Mouse (Mus musculus) 416B (cell line): ENCODE measurements around the gene Efna4.

Source experiments
- DNase-seq: peaks from one replicate; pipeline ENCODE4 v3.0.0; 2011; ENCODE audit warnings: low read depth

Gene Efna4

DNA sequence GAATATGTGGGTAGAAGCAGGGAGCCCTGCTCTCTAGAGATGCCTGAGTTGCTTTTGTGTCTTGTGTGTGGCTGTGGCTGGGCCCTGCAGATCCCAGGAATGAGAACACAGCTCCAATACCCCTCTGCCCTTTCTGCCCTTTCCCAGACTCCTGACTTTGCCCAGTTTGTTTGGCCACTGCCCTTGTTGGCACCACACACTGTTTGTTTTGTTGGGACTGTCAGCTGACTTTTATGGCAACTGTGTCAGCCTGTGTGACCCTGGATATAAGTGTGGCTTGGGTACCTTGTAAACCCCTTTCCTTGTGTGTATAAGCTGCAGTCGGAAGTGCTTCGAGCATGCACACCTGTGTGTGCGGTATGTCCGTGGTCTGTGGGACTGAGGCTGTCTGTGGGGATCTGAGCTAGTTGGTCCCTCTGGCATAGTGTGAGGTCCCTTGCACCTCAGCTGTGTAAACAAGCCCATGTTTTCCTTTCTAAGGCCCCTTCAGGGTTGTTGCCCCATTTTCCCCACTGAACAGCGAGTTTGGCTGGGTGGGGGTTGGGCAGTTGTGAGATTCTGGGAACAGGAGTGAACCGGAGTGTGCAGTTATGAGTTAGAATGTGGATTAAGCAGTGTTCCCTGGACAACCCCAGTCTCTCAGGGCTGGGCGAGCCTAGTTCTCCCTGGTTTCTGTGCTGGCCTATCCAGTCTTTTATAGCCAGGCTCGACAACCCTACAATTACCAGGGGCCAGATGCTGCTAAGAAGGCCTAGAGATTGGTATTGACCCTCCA, 32.1 kb downstream of the Efna4 start:
- no peak for DNase-seq

DNA sequence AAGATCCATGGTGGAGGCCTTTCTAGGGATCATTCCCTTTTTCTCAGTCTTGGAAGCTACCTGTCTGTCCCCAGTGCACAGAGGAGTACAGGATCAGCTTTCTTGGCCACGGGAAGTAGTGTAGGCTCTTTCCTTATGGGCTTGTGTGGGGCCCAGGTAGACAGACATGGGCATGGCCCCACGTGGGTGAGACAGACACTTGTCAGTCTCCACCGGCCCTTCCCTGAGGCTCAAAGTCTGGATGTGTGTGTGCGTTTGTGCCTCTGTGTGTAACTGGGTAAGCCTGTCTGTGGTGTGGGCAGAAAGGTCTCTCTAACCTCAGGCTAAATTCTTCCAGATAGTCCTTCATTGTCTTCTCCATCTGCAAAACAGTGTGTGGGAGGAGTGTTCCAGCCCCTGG, 32.7 kb downstream of the Efna4 start:
- no peak for DNase-seq

DNA sequence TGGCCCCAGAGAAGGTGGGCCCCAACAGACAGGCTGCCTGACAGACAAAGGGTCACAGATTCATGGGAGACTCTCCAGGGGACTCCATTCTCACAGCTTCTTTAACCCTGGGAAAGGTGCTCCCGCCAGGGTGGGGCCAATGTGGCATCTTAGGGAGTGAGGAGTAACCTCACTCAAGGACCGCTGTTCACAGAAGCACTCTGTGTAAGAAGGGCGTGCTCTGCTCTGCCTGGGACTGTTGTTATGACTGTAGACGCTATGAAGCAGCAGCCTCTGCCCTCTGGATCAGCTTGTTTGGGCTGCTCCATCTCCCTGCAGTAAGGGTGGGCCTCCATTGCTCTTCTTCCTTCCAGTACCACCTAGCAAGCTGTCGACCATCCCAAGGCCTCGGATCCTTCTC, 33.4 kb downstream of the Efna4 start:
- DNase-seq = no peak

DNA sequence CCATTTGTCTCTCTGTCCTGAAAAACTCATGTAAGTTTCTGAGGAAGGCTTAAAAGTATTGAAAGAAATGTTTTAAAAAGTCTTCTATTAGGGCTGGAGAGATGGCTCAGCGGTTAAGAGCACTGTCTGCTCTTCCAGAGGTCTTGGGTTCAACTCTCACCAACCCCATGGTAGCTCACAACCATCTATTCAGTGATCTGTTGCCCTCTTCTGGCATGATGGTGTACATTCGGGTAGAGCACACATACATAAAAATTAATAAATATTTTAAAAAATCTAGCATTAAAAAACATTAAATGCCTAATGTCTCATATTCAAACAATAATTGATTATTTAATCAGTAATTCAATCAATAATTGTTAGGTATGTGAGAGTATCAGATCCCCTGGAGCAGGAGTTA, 37.3 kb downstream of the Efna4 start:
- DNase-seq = no peak

DNA sequence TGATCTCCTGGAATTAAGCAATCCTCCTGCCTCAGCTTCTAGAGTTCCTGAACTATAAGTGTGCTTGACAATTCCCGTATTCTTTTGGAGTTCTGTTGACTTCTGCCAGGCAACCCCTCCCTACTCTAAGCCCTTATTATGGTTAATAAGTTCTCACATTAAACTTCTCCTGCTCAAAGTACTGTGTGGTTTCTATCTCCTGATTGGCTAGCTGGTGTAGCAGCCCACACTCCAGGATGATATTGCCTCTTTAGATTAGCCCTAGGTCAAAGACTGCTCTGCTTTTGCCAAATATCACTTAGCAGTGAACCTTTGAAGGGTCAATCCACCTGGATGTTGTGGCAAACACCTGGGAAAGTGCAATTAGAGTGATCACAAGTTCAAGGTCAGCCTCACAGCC, 37.8 kb downstream of the Efna4 start:
- DNase-seq = no peak

DNA sequence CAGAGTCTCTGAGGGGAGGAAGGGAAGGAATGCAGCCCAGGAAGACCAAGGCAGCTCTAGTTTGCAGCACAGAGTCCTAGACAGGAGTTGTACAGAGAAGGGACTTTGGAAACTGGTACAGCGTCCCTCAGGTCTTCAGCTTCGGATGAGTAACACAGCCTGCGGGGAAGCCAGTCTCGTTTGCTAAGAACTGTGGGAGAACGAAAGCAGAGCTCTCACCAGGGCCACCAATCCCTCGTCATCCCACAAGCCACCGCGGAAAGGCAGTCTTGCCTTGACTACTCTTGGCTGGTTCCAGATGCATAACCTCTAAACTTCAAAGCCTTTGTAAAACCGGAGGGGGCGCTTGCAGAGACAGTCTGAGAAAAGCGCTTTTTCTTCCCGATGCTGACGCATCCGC, 38.3 kb downstream of the Efna4 start:
- no peak for DNase-seq

DNA sequence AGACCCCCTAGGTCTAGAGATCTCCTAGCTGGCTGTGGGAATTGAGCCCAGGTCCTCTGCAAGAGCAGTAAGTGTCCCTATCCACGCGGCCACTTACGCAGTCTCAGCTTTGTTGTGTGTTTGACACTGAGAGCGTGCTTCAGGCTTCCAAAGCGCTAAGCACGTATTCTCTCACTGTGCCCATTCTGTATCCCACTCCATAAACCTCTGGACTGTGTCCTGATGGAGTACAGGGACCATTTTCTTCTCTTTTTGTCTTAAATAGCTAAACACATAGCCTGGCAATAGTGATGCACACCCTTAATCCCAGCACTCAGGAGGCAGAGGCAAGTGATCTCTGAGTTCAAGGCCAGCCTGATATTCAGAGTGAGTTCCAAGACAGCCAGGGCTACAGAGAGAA, 38.9 kb downstream of the Efna4 start:
- no peak for DNase-seq

DNA sequence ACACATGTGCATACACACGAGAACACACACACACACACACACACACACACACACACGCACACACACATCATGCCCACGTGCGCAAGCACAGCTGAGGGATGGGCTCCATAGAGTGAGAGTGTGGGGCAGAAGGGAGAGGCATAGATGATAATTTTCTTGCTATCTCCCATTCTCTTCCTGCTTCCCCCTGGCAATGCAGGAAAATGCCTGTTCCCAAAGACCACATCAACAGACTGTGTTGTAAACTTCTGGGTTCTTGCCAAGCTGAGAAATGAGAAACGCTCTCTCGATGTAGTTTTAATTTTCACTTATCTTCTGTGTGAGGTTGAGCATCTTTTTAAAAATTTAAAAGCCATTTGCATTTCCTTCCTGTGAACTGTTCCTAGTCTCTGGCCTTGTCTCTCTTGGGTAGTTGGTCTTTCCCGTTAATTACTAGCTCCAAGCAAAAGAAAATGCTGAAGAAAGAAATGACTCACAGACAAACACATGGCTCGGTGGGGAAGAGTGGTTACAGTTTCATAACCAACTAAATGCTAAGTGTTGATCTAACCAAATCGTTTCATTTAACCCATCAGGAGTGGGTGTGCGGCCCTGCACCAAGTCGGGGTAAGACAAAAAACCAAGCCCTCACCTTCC, 40.9 kb downstream of the Efna4 start:
- peak; percentile 45 for DNase-seq

DNA sequence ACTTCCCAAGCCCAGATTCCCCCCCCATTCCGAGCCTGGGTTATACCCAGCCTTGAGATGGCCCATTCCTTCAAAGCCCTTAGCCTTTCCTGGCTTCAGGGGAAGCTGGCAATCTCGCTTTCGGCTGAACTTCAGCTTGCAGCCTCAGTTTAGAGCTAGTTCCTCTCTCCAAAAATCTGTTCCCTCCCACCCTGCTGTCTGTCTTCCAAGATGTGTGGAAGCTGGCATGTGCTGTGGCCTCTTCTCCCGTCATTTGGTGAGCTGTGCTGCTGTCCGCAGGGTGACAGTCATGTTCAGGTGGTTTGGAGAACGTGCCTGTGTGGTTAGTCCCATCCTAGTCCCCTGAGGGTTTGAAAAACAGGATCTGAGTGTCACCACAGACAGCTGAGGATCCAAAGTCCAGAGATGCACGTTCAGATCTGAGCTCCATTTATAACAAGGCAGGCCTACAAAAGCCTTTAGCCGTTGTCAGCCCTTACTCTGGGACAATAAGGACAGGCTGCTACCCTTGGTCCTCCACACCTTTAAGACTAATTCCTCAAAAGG, 42.1 kb downstream of the Efna4 start:
- DNase-seq = no peak

DNA sequence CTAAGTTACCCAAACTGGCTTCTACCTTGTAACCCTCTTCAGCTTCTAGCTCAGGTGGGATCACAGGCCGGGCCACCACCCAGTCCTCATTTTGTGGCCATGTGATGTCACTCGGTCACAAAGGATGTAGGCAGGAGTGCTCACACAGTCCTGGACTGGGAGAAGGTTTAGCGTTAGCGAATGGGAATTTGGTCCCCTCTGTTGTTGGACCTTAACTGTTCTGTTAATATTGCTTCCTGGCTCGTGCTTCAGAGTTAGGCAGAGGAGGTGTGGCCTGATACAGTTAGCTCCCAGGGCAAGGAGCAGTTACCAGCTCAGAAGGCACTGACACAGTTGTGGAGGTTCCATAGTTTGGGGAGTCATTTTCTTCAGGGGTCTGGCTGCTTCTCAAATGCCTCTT, 43.6 kb downstream of the Efna4 start:
- no peak for DNase-seq

DNA sequence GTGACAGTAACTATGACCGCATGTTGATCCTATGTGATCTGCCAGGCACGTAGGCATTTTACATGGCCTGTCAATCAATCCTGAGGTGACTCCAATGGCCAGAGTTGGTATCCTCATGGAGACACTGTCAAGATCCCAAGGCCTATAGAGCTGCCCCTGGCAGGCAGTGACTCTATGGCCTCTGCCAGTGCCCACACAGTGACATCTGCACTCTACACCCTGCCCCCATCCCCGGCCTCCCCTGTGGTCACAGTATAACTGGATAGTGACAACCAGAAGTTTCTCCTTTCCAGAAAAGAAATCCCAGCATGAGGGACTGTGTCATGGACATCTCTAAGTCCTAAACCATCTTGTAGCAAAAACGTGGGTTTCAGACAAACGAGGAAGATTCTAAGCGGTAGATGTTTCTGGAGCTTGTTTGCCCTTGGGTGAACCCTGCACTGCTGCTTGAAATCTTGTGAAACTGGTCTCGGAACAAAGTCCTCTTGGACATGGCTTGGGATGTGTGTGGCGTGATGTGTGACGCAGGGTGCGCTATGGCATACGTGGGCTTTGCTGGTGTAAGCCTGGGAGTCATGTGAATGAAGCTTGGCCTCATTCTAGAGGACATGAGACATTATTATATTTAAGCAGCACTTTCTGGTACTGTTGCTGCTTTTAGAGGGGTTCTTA, 44.4 kb downstream of the Efna4 start:
- DNase-seq = no peak

DNA sequence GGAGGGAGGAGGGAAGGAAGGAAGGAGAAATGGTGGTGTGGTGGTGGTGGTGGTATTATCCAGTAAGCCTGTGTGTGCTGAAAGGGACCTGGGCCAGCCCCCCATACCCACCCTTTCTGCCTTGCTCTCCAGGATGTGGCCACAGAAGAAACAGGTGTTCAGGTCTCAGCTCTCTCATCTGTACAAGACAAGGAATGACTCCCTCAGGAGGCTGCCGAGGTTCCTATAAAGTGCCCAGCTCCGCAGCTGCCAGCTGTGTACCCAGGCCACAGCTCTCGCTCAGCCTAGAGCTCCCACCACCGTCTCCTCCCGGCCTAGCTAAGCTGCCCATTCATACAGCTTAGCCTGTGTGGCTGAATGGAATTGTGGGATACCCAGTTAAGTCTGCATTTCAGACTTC, 45.5 kb downstream of the Efna4 start:
- no peak for DNase-seq

DNA sequence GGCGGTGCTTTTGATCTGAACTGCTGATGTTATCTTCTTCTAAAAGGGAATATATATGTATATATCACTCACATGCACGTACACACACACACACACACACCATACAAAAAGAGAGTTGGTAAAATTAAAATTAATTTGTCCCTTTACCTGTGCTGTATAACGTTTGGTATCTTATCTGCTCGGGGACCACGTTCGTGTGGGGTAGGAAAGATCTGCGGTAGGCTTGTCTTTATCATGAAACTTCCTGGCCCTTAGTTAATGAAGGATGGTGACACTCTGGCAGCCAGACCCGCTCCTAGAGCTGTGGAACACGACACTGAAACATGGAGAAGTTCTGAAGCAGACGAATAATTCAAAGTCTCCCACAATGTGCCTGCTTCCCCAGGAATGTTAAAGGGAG, 46.0 kb downstream of the Efna4 start:
- no peak for DNase-seq

DNA sequence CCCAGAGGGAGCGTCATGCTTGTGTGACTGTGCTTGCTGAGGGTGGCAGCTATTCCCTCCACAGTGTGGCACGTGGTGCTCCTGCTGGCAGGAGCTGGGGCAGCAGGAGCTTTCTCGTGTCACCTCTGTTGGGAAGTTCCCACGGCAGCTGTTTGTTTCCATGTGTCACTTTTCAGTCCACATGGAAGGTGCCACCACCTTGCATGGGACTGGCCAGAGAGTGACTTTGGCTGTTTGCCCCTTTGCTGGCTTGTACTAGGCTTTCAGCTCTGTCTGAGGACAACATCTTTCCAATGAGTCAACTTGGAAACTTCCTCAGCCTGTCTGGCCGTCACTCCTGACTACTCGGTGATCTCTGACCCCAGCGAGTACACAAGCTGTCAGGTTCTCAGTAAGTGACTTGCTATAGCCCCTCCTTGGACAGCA, 49.3 kb downstream of the Efna4 start:
- no peak for DNase-seq

DNA sequence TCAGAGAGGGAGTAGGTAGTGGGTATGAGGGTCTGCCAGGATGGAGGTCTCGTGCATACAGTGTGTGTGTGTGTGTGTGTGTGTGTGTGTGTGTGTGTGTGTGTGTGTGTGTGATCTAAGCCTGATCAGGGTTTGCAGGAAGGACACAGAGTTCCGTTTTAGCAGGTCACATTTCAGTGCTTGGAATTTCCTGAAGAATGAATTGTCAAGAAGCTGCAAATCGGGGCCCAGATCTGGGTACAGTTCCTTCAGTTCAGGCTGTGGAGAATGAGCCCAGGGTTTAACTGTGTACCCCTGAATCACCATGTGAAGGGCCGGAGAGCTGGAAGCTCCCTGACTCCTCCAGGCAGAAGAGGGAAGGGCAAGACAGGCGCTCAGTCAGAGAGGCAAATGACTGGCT, 50.5 kb downstream of the Efna4 start:
- no peak for DNase-seq

DNA sequence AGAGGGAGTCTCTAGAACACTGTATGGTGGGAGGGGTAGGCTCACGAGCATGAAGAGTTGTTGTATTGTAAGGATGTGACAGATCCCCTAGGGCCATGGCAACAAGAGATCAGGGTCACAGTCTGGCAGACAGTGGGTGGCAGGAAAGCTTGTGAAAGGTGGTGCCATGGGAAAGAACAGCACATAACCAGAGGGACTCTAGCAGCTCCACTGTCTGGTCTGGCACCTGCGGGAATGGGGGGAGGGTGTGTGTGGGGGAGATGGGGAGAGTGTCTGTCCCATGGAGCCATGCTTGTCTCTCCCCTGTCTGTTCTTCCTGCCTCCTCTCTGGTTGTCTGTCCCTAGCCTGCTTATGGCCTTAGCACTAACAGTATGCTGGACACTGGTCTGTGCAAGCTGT, 52.3 kb downstream of the Efna4 start:
- no peak for DNase-seq

DNA sequence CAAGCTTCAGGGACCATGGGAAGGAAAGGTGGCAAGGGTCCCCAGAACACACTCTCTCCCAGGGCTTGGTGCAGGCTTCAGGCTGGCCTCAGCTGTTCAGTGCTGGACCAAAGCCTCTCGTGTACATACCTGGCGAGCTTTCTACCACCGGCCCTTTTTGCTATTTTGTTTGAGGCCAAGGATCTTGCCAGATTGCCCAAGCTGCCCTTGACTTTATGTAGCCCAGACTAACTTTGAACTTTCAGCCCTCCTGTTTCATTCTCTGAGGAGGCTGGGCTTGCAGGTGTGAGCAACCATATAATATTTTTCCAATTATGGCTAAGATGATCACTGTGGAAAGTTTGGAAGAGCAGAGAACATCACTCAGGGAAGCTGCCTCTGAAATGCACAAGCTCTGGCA, 53.6 kb downstream of the Efna4 start:
- no peak for DNase-seq
